Mouse (Mus musculus) midbrain, postnatal 0 days (tissue): ENCODE results near the gene Tlr7. TPM values are rescaled to one million over a fixed set of nuclear protein-coding genes. Genes with fewer than 3 reads are reported as not detected.
"Not testable (repeated sequence)": the region's sequence is repeated elsewhere in the genome, so short reads cannot be mapped to it uniquely, and the experiment has no call there.

Source experiments
- ATAC-seq: fragments of 200-750 bp; cut with Nextera tagmentation; 2 replicates; pipeline ENCODE4 v1.8.0; 2017; ENCODE audit warnings: moderate number of reproducible peaks, mild to moderate bottlenecking, moderate TSS enrichment, moderate library complexity; ENCODE audit not compliant: low FRiP score
- DNase-seq: peaks from one replicate; pipeline ENCODE4 v3.0.0-alpha.2; 2015; ENCODE audit warnings: low spot score
- H3K27ac ChIP-seq: fragments of 300-500 bp; sonication (generic); 2 replicates; pipeline ENCODE4 v1.5.1; 2014; ENCODE audit warnings: low read depth, mild to moderate bottlenecking, low read length, mixed read lengths
- H3K27me3 ChIP-seq: fragments of 300-500 bp; sonication (generic); 2 replicates; pipeline ENCODE4 v1.6.1; 2014; ENCODE audit warnings: low read length, control low read depth, mixed read lengths; ENCODE audit not compliant: insufficient read depth
- H3K36me3 ChIP-seq: fragments of 300-500 bp; sonication (generic); 2 replicates; pipeline ENCODE4 v1.6.1; 2014; ENCODE audit warnings: low read length, control low read depth, mixed read lengths; ENCODE audit not compliant: insufficient read depth
- H3K4me1 ChIP-seq: fragments of 300-500 bp; sonication (generic); 2 replicates; pipeline ENCODE4 v1.6.1; 2014; ENCODE audit warnings: mild to moderate bottlenecking, control low read depth, antibody characterized with exemption, low read length, mixed read lengths; ENCODE audit not compliant: insufficient read depth
- H3K4me2 ChIP-seq: fragments of 300-500 bp; sonication (generic); 2 replicates; pipeline ENCODE4 v1.6.1; 2014; ENCODE audit warnings: low read depth, mild to moderate bottlenecking, low read length, mixed read lengths; ENCODE audit not compliant: poor library complexity, severe bottlenecking
- H3K4me3 ChIP-seq: fragments of 300-500 bp; sonication (generic); 2 replicates; pipeline ENCODE4 v1.5.1; 2014; ENCODE audit warnings: low read depth, mild to moderate bottlenecking, low read length, moderate library complexity
- H3K9ac ChIP-seq: fragments of 300-500 bp; sonication (generic); replicated peaks from 2 replicates; pipeline ENCODE4 v1.6.1; 2014; ENCODE audit warnings: mild to moderate bottlenecking, low read length, moderate library complexity, mixed read lengths; ENCODE audit not compliant: poor library complexity, severe bottlenecking
- H3K9me3 ChIP-seq: fragments of 300-500 bp; sonication (generic); 2 replicates; pipeline ENCODE4 v1.6.1; 2016; ENCODE audit warnings: low read length, control low read depth
- CTCF ChIP-seq: IDR thresholded peaks from 2 replicates; pipeline ENCODE4 v1.5.1; 2016; ENCODE audit warnings: antibody characterized with exemption, mild to moderate bottlenecking
- WGBS: fragments of 180-500 bp; shearing (Covaris S2); extraction: QIAGEN DNeasy Blood & Tissue Kit; methylation state at CpG from one replicate; pipeline ENCODE4 v1.1.7; 2014; 5-methylcytosine and 5-hydroxymethylcytosine counted together
- polyA plus RNA-seq: library from polyadenylated mRNA; unstranded; fragments of >200 nt; fragmentation: Nextera tagmentation; extraction: Ambion mirVana; gene quantifications from 2 replicates; pipeline ENCODE4 v1.2.1, GENCODE M21; 2015
- total RNA-seq: library from RNA; depleted of rRNA; stranded (reverse); fragments of >200 nt; gene quantifications from 2 replicates; pipeline ENCODE4 v1.2.3, GENCODE M21; 2014

The Tlr7 gene
- total and polyA plus RNA-seq, 2 experiments from 2014 or later: 1.0 to 1.3 TPM

DNA sequence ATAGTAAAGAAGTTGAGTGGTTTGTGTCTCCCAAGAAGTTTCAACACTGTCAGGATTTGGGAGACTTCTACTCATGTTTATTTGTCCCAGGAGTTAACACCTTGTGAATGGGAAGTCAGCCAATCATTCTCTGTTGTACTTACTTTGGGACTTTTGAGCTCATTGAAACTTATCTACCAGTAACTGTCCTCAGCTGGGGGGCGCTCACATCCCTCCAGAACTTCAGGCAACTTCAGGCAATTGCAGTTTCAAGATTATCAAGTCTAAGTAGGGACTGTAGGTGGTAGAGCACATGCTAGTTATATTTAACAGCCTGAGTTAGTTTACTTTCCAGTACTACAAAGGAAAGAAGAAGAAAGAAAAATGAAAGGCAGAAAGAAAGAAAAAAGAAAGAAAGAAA is 6.6 kb downstream of the Tlr7 start:
- H3K4me3 ChIP-seq: no peak overlapping the region
- no peak overlapping the region for H3K9ac ChIP-seq
- no peaks in the 10 kb centered on the region for H3K36me3 ChIP-seq
- no peak overlapping the region for H3K27ac ChIP-seq
- no peak overlapping the region for H3K4me2 ChIP-seq
- DNase-seq (no peak), ATAC-seq (no peak)
- peaks cover 10% of the 10 kb centered on the region; the same call in 1 of the 2 replicates for H3K27me3 ChIP-seq
- 39% methylated on average over 1 of the region's 1 CpGs for WGBS
- no peaks in the 10 kb centered on the region for H3K9me3 ChIP-seq
- no peaks in the 10 kb centered on the region for H3K4me1 ChIP-seq
- no peak for TF ChIP-seq CTCF

DNA sequence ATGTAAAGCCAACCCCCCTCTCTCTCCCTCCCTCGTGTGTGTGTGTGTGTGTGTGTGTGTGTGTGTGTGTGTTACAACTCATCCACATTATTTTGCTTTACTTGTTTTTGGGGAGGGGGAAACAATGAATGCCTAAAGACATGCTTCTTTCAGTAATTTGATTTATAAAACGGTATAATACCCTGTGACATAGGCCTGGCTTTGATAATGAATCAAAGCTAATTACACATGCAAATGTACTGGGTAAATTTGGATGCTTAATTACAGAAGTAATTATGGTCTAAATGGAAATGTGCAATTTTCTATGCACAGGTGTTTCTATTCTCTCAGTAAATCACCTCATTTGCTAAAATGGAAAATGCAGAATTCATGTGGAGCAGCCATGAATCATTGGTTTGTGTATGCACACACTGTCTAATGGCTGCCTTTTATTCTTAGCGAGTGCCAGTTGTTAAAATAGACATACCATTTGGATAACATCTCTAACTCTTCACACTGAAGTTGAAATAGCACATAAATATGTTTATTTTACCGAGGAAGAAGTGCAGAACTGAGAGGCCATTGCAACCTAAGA is 9.0 kb downstream of the Tlr7 start:
- H3K4me3 ChIP-seq: no peak overlapping the region
- no peak overlapping the region for H3K27ac ChIP-seq
- H3K36me3 ChIP-seq: no peaks in the 10 kb centered on the region
- WGBS: 59% methylated on average over 4 of the region's 4 CpGs
- H3K4me1 ChIP-seq: no peaks in the 10 kb centered on the region
- H3K4me2 ChIP-seq: no peak overlapping the region
- H3K9ac ChIP-seq: no peak overlapping the region
- H3K9me3 ChIP-seq: no peaks in the 10 kb centered on the region
- DNase-seq: peak; percentile 3
- no peak for ATAC-seq
- peaks cover 5% of the 10 kb centered on the region; the same call in 1 of the 2 replicates for H3K27me3 ChIP-seq
- TF ChIP-seq CTCF: no peak

DNA sequence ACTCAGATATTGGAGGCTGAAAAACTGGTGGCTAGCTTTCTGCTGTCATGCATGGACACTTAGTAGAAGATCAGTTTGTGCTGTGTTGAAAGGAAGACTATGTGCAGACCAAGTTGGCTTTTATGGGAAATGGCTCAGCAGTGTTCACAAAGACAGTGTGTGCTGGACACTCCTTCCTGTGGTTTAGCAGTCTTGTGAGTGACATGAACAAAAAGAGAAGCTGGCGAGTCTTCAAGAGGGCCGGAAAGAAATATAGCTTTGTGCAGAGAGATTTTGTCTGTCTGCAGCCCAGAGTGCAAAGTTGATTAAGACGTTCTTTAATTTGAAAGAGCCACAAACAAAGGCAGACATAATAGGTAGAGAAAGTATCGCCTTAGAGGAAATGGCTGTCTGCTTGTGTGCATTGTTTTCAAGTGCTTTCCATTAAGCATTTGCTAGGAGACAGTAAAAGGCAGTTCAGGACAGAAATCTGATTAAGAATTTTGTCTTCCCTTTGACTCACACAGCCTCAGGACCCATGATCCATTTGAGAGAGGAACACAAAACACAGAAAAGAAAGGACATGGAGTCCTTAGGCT is 11.4 kb downstream of the Tlr7 start:
- H3K4me2 ChIP-seq: no peak overlapping the region
- H3K4me1 ChIP-seq: no peaks in the 10 kb centered on the region
- H3K9me3 ChIP-seq: no peaks in the 10 kb centered on the region
- 34% methylated on average over 4 of the region's 4 CpGs for WGBS
- no peak for TF ChIP-seq CTCF
- H3K4me3 ChIP-seq: no peak overlapping the region
- H3K27me3 ChIP-seq: peaks cover 5% of the 10 kb centered on the region; the same call in 1 of the 2 replicates
- H3K36me3 ChIP-seq: no peaks in the 10 kb centered on the region
- H3K9ac ChIP-seq: no peak overlapping the region
- no peak overlapping the region for H3K27ac ChIP-seq
- no peak; the same call in 1 of the 2 replicates for ATAC-seq
- peak; percentile 34 for DNase-seq

DNA sequence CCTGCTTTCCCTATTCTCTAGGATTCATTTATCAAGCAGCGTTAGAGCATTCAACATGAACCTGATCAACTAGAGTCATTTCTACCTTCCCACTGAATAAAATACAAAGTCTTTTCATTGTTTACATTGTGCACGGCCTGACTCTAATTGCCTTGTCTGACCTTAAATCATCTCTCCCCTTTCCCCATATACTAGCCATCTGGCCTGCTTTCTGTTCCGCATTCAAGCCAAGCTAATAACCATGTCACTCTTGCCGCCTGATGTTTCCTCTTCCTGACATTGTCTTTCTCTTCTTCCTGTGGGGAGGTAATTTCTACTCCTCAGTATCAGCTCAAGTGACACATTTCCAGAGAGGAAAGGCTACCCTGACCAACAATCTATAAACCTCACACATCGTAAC is 14.6 kb downstream of the Tlr7 start:
- Histone ChIP-seq H3K36me3 (no peaks in the 10 kb centered on the region), H3K4me3 (no peak overlapping the region), H3K9ac (no peak overlapping the region), H3K4me2 (no peak overlapping the region), H3K4me1 (no peaks in the 10 kb centered on the region), H3K27me3 (no peaks in the 10 kb centered on the region), H3K27ac (no peak overlapping the region), H3K9me3 (no peaks in the 10 kb centered on the region)
- DNase-seq (no peak), ATAC-seq (no peak)
- TF ChIP-seq CTCF: no peak
- 72% methylated on average over 5 of the region's 5 CpGs for WGBS

DNA sequence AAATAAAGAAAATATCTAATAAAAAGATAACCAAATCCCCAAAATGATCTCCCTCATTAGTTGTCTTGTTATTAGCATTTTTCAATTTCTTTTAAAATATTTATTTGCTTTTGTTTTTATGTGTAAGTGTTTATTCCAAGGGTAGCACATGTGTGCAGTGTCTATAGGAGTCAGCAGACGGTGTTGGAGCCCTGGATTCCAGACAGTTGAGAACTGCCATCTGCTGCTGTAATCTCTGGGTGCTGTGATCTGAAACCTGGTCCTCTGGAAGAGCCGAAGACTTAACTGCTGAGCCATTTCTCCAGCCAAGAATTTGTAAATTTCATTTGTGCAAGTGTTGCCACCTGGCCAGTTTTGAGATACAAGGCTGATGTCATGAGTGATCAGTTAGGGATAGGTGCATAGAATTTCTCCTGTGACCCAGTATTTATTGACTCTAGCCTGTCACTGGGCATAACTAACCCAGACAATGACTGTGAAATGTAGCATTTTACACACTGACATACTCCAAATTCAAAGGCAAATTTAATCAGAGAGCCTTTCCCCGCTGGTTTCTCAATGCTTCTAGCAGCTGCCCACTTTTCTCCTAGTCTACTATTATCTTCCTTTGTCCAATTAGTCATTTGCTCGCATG is 15.1 kb downstream of the Tlr7 start:
- TF ChIP-seq CTCF: no peak
- H3K36me3 ChIP-seq: no peaks in the 10 kb centered on the region
- ATAC-seq (no peak), DNase-seq (no peak)
- no peaks in the 10 kb centered on the region for H3K9me3 ChIP-seq
- WGBS: 77% methylated on average over 4 of the region's 4 CpGs
- no peak overlapping the region for H3K27ac ChIP-seq
- no peak overlapping the region for H3K4me2 ChIP-seq
- H3K4me1 ChIP-seq: no peaks in the 10 kb centered on the region
- no peak overlapping the region for H3K4me3 ChIP-seq
- H3K9ac ChIP-seq: no peak overlapping the region
- H3K27me3 ChIP-seq: no peaks in the 10 kb centered on the region

DNA sequence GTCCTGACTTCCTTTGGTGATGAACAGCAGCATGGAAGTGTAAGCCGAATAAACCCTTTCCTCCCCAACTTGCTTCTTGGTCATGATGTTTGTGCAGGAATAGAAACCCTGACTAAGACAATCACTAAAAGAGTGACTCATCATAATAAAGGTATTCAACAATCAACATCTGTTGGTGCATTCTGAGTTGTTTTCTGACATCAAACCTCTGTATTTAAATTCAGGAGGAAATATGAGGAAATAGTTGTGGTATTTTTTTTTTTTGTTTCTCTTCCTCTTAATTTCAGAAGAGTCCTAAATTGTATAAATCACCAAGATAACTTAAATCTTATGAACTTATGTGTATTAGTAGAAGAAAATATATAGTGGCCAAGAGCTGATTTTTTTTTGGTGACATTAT is 28.3 kb downstream of the Tlr7 start:
- not testable (repeated sequence) for ATAC-seq, H3K4me2 ChIP-seq, H3K27ac ChIP-seq, H3K4me1 ChIP-seq, H3K4me3 ChIP-seq, H3K9ac ChIP-seq, H3K36me3 ChIP-seq, H3K27me3 ChIP-seq, H3K9me3 ChIP-seq, DNase-seq
- no CpG with 5 or more reads among the region's 1 CpGs for WGBS
